Mouse (Mus musculus): ENCODE results near the gene Lmx1b. TPM values are rescaled to one million over a fixed set of nuclear protein-coding genes. Genes with fewer than 3 reads are reported as not detected.

The Lmx1b gene
- polyA plus RNA-seq, 1 experiment from 2014 or later: not detected

- no peak for DNase-seq (ENCODE audit: low spot score)
- WGBS: 78% methylated on average over 12 of the region's 12 CpGs
Observed at GRCm38 (mm10) chr2:33678950-33679654, 38.8 kb upstream of the Lmx1b start.

DNA sequence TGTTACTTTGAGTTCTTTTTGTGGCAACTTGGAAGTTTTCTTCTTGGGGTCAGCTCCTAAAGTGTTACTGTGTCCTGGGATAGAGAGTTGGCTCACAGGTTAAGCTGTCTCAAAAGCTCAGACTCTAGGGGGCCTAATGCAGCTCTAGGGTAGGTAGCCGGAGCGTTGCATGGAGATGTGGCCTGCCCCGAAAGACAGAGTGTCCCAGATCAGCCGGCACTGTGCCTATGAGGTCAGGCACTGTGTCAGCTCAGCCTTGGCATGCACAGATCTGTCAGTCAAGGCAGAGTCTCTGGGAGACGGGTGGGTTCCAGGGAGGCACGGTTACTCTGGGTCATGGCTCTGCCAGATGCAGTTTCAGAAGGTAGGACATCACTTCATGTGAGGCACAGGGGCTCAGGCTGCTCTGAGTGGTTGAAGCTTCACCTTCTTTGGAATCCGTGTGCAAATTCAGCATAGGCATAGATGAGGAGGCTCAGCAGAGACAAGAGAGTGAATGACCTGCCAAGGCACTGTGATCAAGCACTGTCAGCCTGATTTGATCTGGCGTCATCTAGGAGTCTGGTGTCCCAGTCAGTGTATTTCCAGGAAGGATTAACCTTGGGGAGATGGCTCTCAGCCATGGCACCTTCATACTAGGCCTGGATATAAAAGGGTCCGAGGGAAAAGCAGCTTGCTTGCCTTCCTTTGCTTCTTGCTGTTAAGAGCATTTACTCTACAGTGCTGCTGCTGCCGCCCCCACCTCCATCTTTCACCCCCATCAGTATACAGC, 32.6 kb upstream of the Lmx1b start:
- no peaks in the 10 kb centered on the region for H3K27me3 ChIP-seq (ENCODE audit: control insufficient read depth, insufficient read depth, low read length)
- TF ChIP-seq EP300 (optimal IDR thresholded peaks at IDR 0.05): no peak
- no peak for TF ChIP-seq CTCF (IDR thresholded peaks at IDR 0.05; ENCODE audit: low read depth)
- 74% methylated on average over 10 of the region's 10 CpGs for WGBS
- no peaks in the 10 kb centered on the region for H3K4me1 ChIP-seq (replicated peaks; ENCODE audit: control insufficient read depth, insufficient read depth)
- ATAC-seq (ENCODE audit: low FRiP score, low TSS enrichment): no peak
- H3K9me3 ChIP-seq (ENCODE audit: control insufficient read depth, low read length): no peaks in the 10 kb centered on the region
- no peak overlapping the region for H3K4me2 ChIP-seq (replicated peaks; ENCODE audit: low read depth)
- H3K9ac ChIP-seq (ENCODE audit: low read length): no peak overlapping the region
- no peak overlapping the region for H3K4me3 ChIP-seq (ENCODE audit: low read depth, low read length)
- no peak overlapping the region for H3K27ac ChIP-seq (replicated peaks)
- no peaks in the 10 kb centered on the region for H3K36me3 ChIP-seq (ENCODE audit: control insufficient read depth, insufficient read depth, low read length)
- DNase-seq (ENCODE audit: low spot score): no peak

More at GRCm38 (mm10) chr2:33678950-33679654, 38.8 kb upstream of the Lmx1b start:
- Histone ChIP-seq H3K9ac (ENCODE audit: low read length) (no peak overlapping the region), H3K27me3 (ENCODE audit: control insufficient read depth, insufficient read depth, low read length) (no peaks in the 10 kb centered on the region), H3K27ac (replicated peaks) (no peak overlapping the region), H3K36me3 (ENCODE audit: control insufficient read depth, insufficient read depth, low read length) (no peaks in the 10 kb centered on the region), H3K9me3 (ENCODE audit: control insufficient read depth, low read length) (no peaks in the 10 kb centered on the region), H3K4me3 (ENCODE audit: low read depth, low read length) (no peak overlapping the region), H3K4me2 (replicated peaks; ENCODE audit: low read depth) (no peak overlapping the region), H3K4me1 (replicated peaks; ENCODE audit: control insufficient read depth, insufficient read depth) (no peaks in the 10 kb centered on the region)
- no peak for ATAC-seq (ENCODE audit: low FRiP score, low TSS enrichment)
- TF ChIP-seq CTCF (IDR thresholded peaks at IDR 0.05; ENCODE audit: low read depth) (no peak), EP300 (optimal IDR thresholded peaks at IDR 0.05) (no peak)

DNA sequence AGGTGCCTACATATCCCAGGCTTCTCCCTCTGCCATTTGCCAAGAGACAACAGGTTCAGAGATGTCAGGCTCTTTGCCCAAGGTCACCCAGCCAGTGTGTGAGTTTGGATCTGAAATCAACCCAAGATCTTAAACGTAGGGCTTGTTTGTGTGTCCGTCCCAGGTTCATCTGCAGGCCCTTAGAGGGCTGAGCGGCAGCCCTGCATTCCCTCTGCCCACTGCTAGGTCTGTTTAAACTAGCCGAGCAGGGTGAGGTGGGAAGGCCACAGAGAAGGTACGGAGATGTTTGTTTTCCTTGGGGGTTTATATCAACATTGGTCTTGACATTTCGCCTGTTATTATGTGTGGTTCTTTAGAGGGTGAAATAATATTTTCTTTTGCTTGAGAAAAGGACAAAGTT, 28.4 kb upstream of the Lmx1b start:
- TF ChIP-seq EP300 (optimal IDR thresholded peaks at IDR 0.05) (no peak), CTCF (IDR thresholded peaks at IDR 0.05; ENCODE audit: low read depth) (no peak)
- no peak for DNase-seq (ENCODE audit: low spot score)
- Histone ChIP-seq H3K4me3 (ENCODE audit: low read depth, low read length) (no peak overlapping the region), H3K9me3 (ENCODE audit: control insufficient read depth, low read length) (no peaks in the 10 kb centered on the region), H3K4me1 (replicated peaks; ENCODE audit: control insufficient read depth, insufficient read depth) (peaks cover 5% of the 10 kb centered on the region; the same call in 1 of the 2 replicates), H3K9ac (ENCODE audit: low read length) (no peak overlapping the region), H3K27ac (replicated peaks) (no peak overlapping the region), H3K4me2 (replicated peaks; ENCODE audit: low read depth) (no peak overlapping the region), H3K36me3 (ENCODE audit: control insufficient read depth, insufficient read depth, low read length) (no peaks in the 10 kb centered on the region), H3K27me3 (ENCODE audit: control insufficient read depth, insufficient read depth, low read length) (no peaks in the 10 kb centered on the region)
- WGBS: 45% methylated on average over 6 of the region's 6 CpGs
- no peak for ATAC-seq (ENCODE audit: low FRiP score, low TSS enrichment)

GRCm38 (mm10) chr2:33666388-33666945, 26.2 kb upstream of the Lmx1b start:
- TF ChIP-seq EP300 (optimal IDR thresholded peaks at IDR 0.05): no peak
- TF ChIP-seq CTCF (IDR thresholded peaks at IDR 0.05; ENCODE audit: low read depth): no peak
- Histone ChIP-seq H3K27ac (replicated peaks) (no peak overlapping the region), H3K9me3 (ENCODE audit: control insufficient read depth, low read length) (no peaks in the 10 kb centered on the region), H3K9ac (ENCODE audit: low read length) (no peak overlapping the region), H3K4me2 (replicated peaks; ENCODE audit: low read depth) (no peak overlapping the region), H3K36me3 (ENCODE audit: control insufficient read depth, insufficient read depth, low read length) (no peaks in the 10 kb centered on the region), H3K4me1 (replicated peaks; ENCODE audit: control insufficient read depth, insufficient read depth) (peaks cover 5% of the 10 kb centered on the region; the same call in 1 of the 2 replicates), H3K4me3 (ENCODE audit: low read depth, low read length) (no peak overlapping the region), H3K27me3 (ENCODE audit: control insufficient read depth, insufficient read depth, low read length) (no peaks in the 10 kb centered on the region)
- no peak for DNase-seq (ENCODE audit: low spot score)
- WGBS: 37% methylated on average over 11 of the region's 11 CpGs
- no peak for ATAC-seq (ENCODE audit: low FRiP score, low TSS enrichment)

DNA sequence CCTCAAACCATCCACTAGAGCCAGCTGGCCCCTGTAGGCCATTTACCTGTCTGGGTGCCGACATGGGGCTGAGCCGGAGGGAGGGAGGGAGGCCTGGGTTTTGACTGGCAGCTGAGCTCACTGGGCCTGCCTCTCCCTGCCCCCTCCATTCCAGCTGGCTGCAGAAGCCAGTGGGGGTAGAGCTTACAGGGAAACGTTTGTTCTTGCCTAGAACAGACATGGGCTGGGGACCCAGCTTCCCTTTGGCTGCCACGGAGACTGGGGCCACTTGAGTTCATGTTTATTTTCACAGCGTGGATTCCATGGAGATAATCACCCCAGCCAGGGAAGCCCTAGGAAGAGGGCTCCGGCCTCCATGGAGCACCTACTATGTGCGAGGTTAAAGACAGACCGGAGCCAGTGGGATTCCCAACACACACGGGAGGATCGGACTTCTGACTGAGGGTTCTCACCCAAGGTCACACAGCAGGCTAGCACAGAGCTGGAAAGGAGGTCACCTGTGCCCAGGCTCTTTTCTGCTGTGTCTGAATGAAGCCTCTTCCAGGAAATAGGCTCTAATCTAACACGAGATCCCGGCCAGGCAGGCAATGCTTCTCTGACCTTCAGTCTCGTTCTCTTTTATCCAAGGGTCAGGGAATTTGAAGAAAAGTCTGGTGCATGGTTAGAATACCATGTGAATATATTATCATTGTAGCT, 25.2 kb upstream of the Lmx1b start:
- Histone ChIP-seq H3K9ac (ENCODE audit: low read length) (no peak overlapping the region), H3K27ac (replicated peaks) (no peak overlapping the region), H3K4me1 (replicated peaks; ENCODE audit: control insufficient read depth, insufficient read depth) (peaks cover 5% of the 10 kb centered on the region; the same call in 1 of the 2 replicates), H3K36me3 (ENCODE audit: control insufficient read depth, insufficient read depth, low read length) (no peaks in the 10 kb centered on the region), H3K4me3 (ENCODE audit: low read depth, low read length) (no peak overlapping the region), H3K9me3 (ENCODE audit: control insufficient read depth, low read length) (no peaks in the 10 kb centered on the region), H3K4me2 (replicated peaks; ENCODE audit: low read depth) (no peak overlapping the region), H3K27me3 (ENCODE audit: control insufficient read depth, insufficient read depth, low read length) (no peaks in the 10 kb centered on the region)
- peak; percentile 86 for ATAC-seq (ENCODE audit: low FRiP score, low TSS enrichment)
- WGBS: 26% methylated on average over 13 of the region's 13 CpGs
- peak; percentile 75 for DNase-seq (ENCODE audit: low spot score)
- TF ChIP-seq EP300 (optimal IDR thresholded peaks at IDR 0.05): no peak
- no peak for TF ChIP-seq CTCF (IDR thresholded peaks at IDR 0.05; ENCODE audit: low read depth)

Data from stomach, postnatal 0 days (tissue).